Mouse (Mus musculus): Measurements from ENCODE around the gene Ninl. TPM values are rescaled to one million over a fixed set of nuclear protein-coding genes. Genes with fewer than 3 reads are reported as not detected.

The Ninl gene
- polyA plus RNA-seq, 1 experiment from 2014 or later, result 4.0 TPM

DNA sequence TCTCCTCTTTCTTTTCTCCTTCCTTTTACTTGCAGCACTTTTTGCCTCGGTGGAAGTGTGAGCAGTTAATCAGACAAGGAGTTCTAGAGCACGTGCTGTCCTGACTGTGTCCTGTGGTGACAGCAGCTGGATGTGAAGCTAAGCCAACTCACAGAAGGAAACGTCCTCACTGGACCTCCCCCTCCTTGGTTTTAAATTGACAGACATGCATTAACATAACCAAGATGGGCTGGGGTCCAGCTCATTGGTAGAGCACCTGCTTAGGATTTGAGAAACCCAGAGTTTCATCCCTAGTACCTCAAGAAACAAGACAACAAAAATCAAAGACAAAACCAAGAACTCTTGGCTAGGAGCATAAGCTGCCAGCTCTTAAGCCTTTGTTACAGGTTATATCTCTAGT, 108.4 kb downstream of the Ninl start:
- Histone ChIP-seq H3K27ac (replicated peaks in 1 of 2; ENCODE audit: control insufficient read depth in 1 of 2, insufficient read depth in 1 of 2, low read depth in 2 of 2, low read length in 2 of 2) (no peak overlapping the region), H3K4me3 (ENCODE audit: control insufficient read depth in 1 of 2, insufficient read depth in 1 of 2, low read depth in 1 of 2, low read length in 2 of 2) (no peak overlapping the region), H3K4me2 (ENCODE audit: low read length) (no peak overlapping the region), H3K9me3 (ENCODE audit: control insufficient read depth, low read length) (no peaks in the 10 kb centered on the region), H3K27me3 (ENCODE audit: control insufficient read depth, insufficient read depth, low read length) (no peaks in the 10 kb centered on the region), H3K4me1 (ENCODE audit: control insufficient read depth in 2 of 2, insufficient read depth in 2 of 2, low read length in 2 of 2) (no peaks in the 10 kb centered on the region), H3K9ac (ENCODE audit: low read length) (no peak overlapping the region), H3K36me3 (ENCODE audit: control insufficient read depth, insufficient read depth, low read length) (peaks cover 48% of the 10 kb centered on the region)
- no peak for ATAC-seq (ENCODE audit: insufficient number of reproducible peaks, insufficient read depth, low FRiP score, low read depth)
- 40% methylated on average over 3 of the region's 3 CpGs for WGBS

DNA sequence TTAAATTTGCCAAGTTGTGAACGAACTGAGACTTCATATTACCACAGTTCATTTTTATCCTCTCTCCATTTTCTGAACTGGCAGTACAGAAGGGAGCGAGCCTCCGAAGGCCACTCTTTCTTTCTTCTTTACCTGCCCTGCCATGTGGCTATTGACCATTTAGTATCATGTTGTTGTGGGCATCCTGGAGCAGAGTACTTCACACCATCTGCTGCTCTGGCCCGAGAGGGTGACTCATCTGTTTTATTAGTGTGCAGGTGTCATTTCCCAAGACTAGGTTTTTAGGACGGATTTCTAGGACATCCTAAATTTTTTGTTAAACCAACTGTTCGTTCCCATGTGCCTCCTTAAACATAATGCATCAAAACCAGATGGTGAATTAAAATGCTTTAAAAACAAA, 110.0 kb downstream of the Ninl start:
- H3K4me2 ChIP-seq (ENCODE audit: low read length), result no peak overlapping the region
- H3K4me1 ChIP-seq (ENCODE audit: control insufficient read depth in 2 of 2, insufficient read depth in 2 of 2, low read length in 2 of 2), result no peaks in the 10 kb centered on the region
- H3K9me3 ChIP-seq (ENCODE audit: control insufficient read depth, low read length), result no peaks in the 10 kb centered on the region
- no peak overlapping the region for H3K27ac ChIP-seq (replicated peaks in 1 of 2; ENCODE audit: control insufficient read depth in 1 of 2, insufficient read depth in 1 of 2, low read depth in 2 of 2, low read length in 2 of 2)
- peaks cover 36% of the 10 kb centered on the region; the same call in 1 of the 2 replicates for H3K36me3 ChIP-seq (ENCODE audit: control insufficient read depth, insufficient read depth, low read length)
- WGBS, result 87% methylated on average over 6 of the region's 6 CpGs
- ATAC-seq (ENCODE audit: insufficient number of reproducible peaks, insufficient read depth, low FRiP score, low read depth), result no peak
- no peaks in the 10 kb centered on the region for H3K27me3 ChIP-seq (ENCODE audit: control insufficient read depth, insufficient read depth, low read length)
- no peak overlapping the region for H3K4me3 ChIP-seq (ENCODE audit: control insufficient read depth in 1 of 2, insufficient read depth in 1 of 2, low read depth in 1 of 2, low read length in 2 of 2)
- H3K9ac ChIP-seq (ENCODE audit: low read length), result no peak overlapping the region

DNA sequence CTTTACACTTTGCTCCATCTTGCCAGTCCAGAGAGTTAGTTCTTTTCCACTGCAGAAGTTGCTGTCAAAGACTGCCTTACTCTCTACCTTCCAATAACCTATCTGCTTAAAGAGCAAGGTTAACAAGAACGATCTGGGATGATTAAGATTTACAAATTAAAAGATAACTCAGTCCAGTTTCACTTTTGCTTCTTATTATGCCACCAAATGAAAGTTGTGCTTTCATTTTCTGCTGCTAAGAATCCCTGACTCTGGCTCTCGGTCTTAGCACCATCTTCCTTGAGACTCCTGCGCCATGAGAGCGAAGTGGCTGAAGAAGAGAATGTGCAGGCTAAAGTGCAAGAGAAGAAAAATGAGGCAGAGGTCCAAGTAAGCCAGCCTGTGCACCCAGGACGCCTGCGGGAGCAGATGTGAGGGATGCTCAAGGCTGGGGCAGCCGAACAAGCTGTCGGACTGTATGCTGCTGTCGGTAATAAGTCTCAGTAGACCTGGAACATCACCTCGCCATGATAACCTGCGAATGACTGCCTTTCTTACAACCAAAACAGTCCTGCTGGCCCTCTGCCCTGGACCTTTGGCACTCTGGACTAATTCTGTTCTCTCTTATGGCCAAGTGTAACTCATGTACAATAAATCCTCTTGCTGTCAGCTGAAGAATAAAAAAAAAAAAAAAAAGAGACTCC, 112.0 kb downstream of the Ninl start:
- Histone ChIP-seq H3K9me3 (ENCODE audit: control insufficient read depth, low read length) (no peaks in the 10 kb centered on the region), H3K4me2 (ENCODE audit: low read length) (no peak overlapping the region), H3K4me1 (ENCODE audit: control insufficient read depth in 2 of 2, insufficient read depth in 2 of 2, low read length in 2 of 2) (peaks cover 3 to 7% of the 10 kb centered on the region in 2 experiments; a peak in 3 of 4 replicates), H3K27me3 (ENCODE audit: control insufficient read depth, insufficient read depth, low read length) (no peaks in the 10 kb centered on the region), H3K36me3 (ENCODE audit: control insufficient read depth, insufficient read depth, low read length) (peaks cover 33% of the 10 kb centered on the region; the same call in 1 of the 2 replicates), H3K9ac (ENCODE audit: low read length) (no peak overlapping the region), H3K27ac (replicated peaks in 1 of 2; ENCODE audit: control insufficient read depth in 1 of 2, insufficient read depth in 1 of 2, low read depth in 2 of 2, low read length in 2 of 2) (no peak overlapping the region), H3K4me3 (ENCODE audit: control insufficient read depth in 1 of 2, insufficient read depth in 1 of 2, low read depth in 1 of 2, low read length in 2 of 2) (no peak overlapping the region)
- 93% methylated on average over 11 of the region's 11 CpGs for WGBS
- ATAC-seq (ENCODE audit: insufficient number of reproducible peaks, insufficient read depth, low FRiP score, low read depth), result no peak

DNA sequence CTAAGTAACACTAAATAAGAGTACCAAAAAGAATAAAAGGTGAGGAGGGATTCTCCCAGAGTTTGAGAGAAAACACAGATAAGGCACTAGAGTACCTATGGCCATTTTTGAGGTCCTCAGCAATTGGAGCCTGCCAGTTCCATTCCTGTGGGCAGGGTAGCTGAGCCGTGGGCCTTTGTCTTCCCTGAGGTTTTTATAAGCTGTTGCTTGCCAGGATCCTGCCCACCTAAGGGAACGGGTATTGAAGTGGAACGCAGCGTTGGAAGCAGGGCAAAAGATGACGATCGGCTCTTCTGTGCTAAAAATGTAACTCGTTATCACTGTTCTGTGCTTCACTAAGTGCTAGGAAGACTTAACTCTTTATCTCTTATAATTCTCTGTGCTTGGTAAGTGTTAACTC, 115.7 kb downstream of the Ninl start:
- Histone ChIP-seq H3K27me3 (ENCODE audit: control insufficient read depth, insufficient read depth, low read length) (no peaks in the 10 kb centered on the region), H3K9me3 (ENCODE audit: control insufficient read depth, low read length) (no peaks in the 10 kb centered on the region), H3K4me2 (ENCODE audit: low read length) (no peak overlapping the region), H3K9ac (ENCODE audit: low read length) (no peak overlapping the region), H3K4me3 (ENCODE audit: control insufficient read depth in 1 of 2, insufficient read depth in 1 of 2, low read depth in 1 of 2, low read length in 2 of 2) (no peak overlapping the region), H3K27ac (replicated peaks in 1 of 2; ENCODE audit: control insufficient read depth in 1 of 2, insufficient read depth in 1 of 2, low read depth in 2 of 2, low read length in 2 of 2) (no peak overlapping the region), H3K36me3 (ENCODE audit: control insufficient read depth, insufficient read depth, low read length) (peaks cover 26% of the 10 kb centered on the region; the same call in 1 of the 2 replicates), H3K4me1 (ENCODE audit: control insufficient read depth in 2 of 2, insufficient read depth in 2 of 2, low read length in 2 of 2) (peaks cover 3 to 7% of the 10 kb centered on the region in 2 experiments; a peak in 3 of 4 replicates)
- WGBS, result 45% methylated on average over 7 of the region's 7 CpGs
- ATAC-seq (ENCODE audit: insufficient number of reproducible peaks, insufficient read depth, low FRiP score, low read depth), result no peak

DNA sequence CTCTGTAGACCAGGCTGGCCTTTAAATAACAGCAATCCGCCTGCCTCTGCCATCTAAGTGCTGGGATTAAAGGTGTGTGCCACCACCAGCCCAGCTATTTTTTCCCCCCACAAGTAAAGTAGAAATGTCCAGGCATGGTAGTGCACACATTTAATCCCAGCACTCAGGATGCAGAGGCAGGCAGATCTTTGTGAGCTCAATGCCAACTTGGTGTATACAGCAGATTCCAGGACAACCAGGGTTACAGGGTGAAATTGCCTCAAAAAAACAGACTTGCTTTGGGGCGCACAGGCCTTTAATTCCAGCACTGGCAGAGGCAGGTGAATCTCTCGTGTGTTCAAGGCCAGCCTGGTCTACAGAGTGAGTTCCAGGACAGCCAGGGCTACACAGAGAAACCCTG, 116.2 kb downstream of the Ninl start:
- no peaks in the 10 kb centered on the region for H3K9me3 ChIP-seq (ENCODE audit: control insufficient read depth, low read length)
- H3K36me3 ChIP-seq (ENCODE audit: control insufficient read depth, insufficient read depth, low read length), result peaks cover 28% of the 10 kb centered on the region; the same call in 1 of the 2 replicates
- no peak overlapping the region for H3K9ac ChIP-seq (ENCODE audit: low read length)
- H3K27me3 ChIP-seq (ENCODE audit: control insufficient read depth, insufficient read depth, low read length), result no peaks in the 10 kb centered on the region
- no peak overlapping the region for H3K4me3 ChIP-seq (ENCODE audit: control insufficient read depth in 1 of 2, insufficient read depth in 1 of 2, low read depth in 1 of 2, low read length in 2 of 2)
- H3K4me2 ChIP-seq (ENCODE audit: low read length), result no peak overlapping the region
- H3K27ac ChIP-seq (replicated peaks in 1 of 2; ENCODE audit: control insufficient read depth in 1 of 2, insufficient read depth in 1 of 2, low read depth in 2 of 2, low read length in 2 of 2), result no peak overlapping the region
- no peak for ATAC-seq (ENCODE audit: insufficient number of reproducible peaks, insufficient read depth, low FRiP score, low read depth)
- 89% methylated on average over 3 of the region's 3 CpGs for WGBS
- H3K4me1 ChIP-seq (ENCODE audit: control insufficient read depth in 2 of 2, insufficient read depth in 2 of 2, low read length in 2 of 2), result peaks cover 3 to 7% of the 10 kb centered on the region in 2 experiments; a peak in 3 of 4 replicates

DNA sequence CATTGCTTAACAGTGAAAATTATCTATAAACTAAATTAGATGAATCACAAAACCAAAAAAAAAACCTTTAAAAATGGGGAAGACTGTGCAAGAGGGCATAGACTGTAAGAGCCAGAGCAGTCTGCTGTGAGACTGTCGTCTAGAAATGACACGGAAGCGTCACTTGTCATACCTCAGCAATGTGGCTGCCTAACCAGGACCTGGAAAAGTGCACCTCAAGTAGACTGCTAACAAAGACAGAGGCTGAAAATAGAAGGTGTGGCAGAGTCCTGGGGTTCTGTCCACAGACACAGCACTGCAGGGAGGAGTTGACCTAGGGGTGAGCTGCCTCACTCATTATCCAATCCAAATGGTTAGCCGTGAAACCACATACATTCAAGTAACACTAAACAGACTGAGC, 117.0 kb downstream of the Ninl start:
- ATAC-seq (ENCODE audit: insufficient number of reproducible peaks, insufficient read depth, low FRiP score, low read depth), result no peak

DNA sequence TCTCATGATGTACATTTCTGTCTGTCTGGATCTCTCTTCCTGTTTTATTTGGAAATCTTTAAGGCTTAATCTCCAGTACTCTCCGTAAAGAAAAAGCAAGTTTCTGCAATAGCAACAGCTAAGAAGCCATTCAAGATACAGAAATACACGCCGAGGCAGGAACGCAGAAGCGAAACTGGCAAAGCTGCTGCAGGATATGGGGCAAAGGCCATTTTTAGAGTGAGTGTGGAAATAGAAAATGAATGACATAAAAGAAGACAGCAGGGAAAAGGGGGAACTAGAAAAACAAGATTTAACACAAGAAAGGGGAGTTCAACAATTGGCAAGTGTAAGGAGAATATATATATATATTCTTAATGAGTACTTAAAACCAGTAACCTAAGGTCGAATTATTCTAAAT, 117.5 kb downstream of the Ninl start:
- Histone ChIP-seq H3K9ac (ENCODE audit: low read length) (0 out of 2 replicates have a peak overlapping the region, but pooled peaks have one; percentile 11), H3K4me3 (ENCODE audit: control insufficient read depth in 1 of 2, insufficient read depth in 1 of 2, low read depth in 1 of 2, low read length in 2 of 2) (no peak overlapping the region), H3K4me1 (ENCODE audit: control insufficient read depth in 2 of 2, insufficient read depth in 2 of 2, low read length in 2 of 2) (peaks cover 3 to 7% of the 10 kb centered on the region in 2 experiments; a peak in 3 of 4 replicates), H3K4me2 (ENCODE audit: low read length) (no peak overlapping the region), H3K36me3 (ENCODE audit: control insufficient read depth, insufficient read depth, low read length) (peaks cover 28% of the 10 kb centered on the region; the same call in 1 of the 2 replicates), H3K9me3 (ENCODE audit: control insufficient read depth, low read length) (no peaks in the 10 kb centered on the region), H3K27ac (replicated peaks in 1 of 2; ENCODE audit: control insufficient read depth in 1 of 2, insufficient read depth in 1 of 2, low read depth in 2 of 2, low read length in 2 of 2) (no peak overlapping the region; a peak in 1 of 4 replicates), H3K27me3 (ENCODE audit: control insufficient read depth, insufficient read depth, low read length) (no peaks in the 10 kb centered on the region)
- WGBS, result 76% methylated on average over 6 of the region's 6 CpGs
- no peak for ATAC-seq (ENCODE audit: insufficient number of reproducible peaks, insufficient read depth, low FRiP score, low read depth)

More for the DNA sequence above, 117.0 kb downstream of the Ninl start:
- no peak overlapping the region for H3K4me3 ChIP-seq (ENCODE audit: control insufficient read depth in 1 of 2, insufficient read depth in 1 of 2, low read depth in 1 of 2, low read length in 2 of 2)
- no peaks in the 10 kb centered on the region for H3K27me3 ChIP-seq (ENCODE audit: control insufficient read depth, insufficient read depth, low read length)
- peaks cover 28% of the 10 kb centered on the region; the same call in 1 of the 2 replicates for H3K36me3 ChIP-seq (ENCODE audit: control insufficient read depth, insufficient read depth, low read length)
- peak overlapping the region; percentile 9 to 33; a peak in 1 of 4 replicates for H3K27ac ChIP-seq (replicated peaks in 1 of 2; ENCODE audit: control insufficient read depth in 1 of 2, insufficient read depth in 1 of 2, low read depth in 2 of 2, low read length in 2 of 2)
- H3K4me2 ChIP-seq (ENCODE audit: low read length), result no peak overlapping the region
- WGBS, result 63% methylated on average over 4 of the region's 4 CpGs
- H3K4me1 ChIP-seq (ENCODE audit: control insufficient read depth in 2 of 2, insufficient read depth in 2 of 2, low read length in 2 of 2), result peaks cover 3 to 7% of the 10 kb centered on the region in 2 experiments; a peak in 3 of 4 replicates
- no peaks in the 10 kb centered on the region for H3K9me3 ChIP-seq (ENCODE audit: control insufficient read depth, low read length)
- H3K9ac ChIP-seq (ENCODE audit: low read length), result no peak overlapping the region

All from heart, embryonic 14.5 days (tissue).